Mouse (Mus musculus): ENCODE data around the gene Elp5.
"Not testable (repeated sequence)": the region's sequence is repeated elsewhere in the genome, so short reads cannot be mapped to it uniquely, and the experiment has no call there.

Gene Elp5

GRCm38 (mm10) chr11:69956218-69956617 lies 26.1 kb downstream of the Elp5 start:
- no peak for DNase-seq (ENCODE audit: low spot score in 2 of 2)

GRCm38 (mm10) chr11:69955618-69956017 lies 26.7 kb downstream of the Elp5 start:
- DNase-seq (ENCODE audit: low spot score in 2 of 2): not testable (repeated sequence)

- no peak for DNase-seq (ENCODE audit: low spot score in 2 of 2)
Observed at GRCm38 (mm10) chr11:69953267-69953915, 28.9 kb downstream of the Elp5 start.

- DNase-seq (ENCODE audit: low spot score in 2 of 2): no peak
Observed at GRCm38 (mm10) chr11:69952274-69952673, 30.0 kb downstream of the Elp5 start.

GRCm38 (mm10) chr11:69950807-69951459 lies 31.4 kb downstream of the Elp5 start:
- no peak for DNase-seq (ENCODE audit: low spot score in 2 of 2)

GRCm38 (mm10) chr11:69948763-69949150 lies 33.6 kb downstream of the Elp5 start:
- DNase-seq (ENCODE audit: low spot score in 2 of 2): peak; percentile 77 to 86

- peak; percentile 88 to 93 for DNase-seq (ENCODE audit: low spot score in 2 of 2)
Observed at GRCm38 (mm10) chr11:69948066-69948762, 34.1 kb downstream of the Elp5 start, which contains the start of gene Slc2a4. Slc2a4 (minus strand) TSS chr11:69948188.

GRCm38 (mm10) chr11:69947337-69948065 lies 34.8 kb downstream of the Elp5 start:
- no peak for DNase-seq (ENCODE audit: low spot score in 2 of 2)

- peak in 1 of 2 experiments; percentile 49 for DNase-seq (ENCODE audit: low spot score in 2 of 2)
Observed at GRCm38 (mm10) chr11:69945997-69946891, 36.1 kb downstream of the Elp5 start.

GRCm38 (mm10) chr11:69945216-69945615 lies 37.1 kb downstream of the Elp5 start:
- no peak for DNase-seq (ENCODE audit: low spot score in 2 of 2)

GRCm38 (mm10) chr11:69940962-69941361 lies 41.4 kb downstream of the Elp5 start:
- DNase-seq (ENCODE audit: low spot score in 2 of 2): no peak

GRCm38 (mm10) chr11:69939731-69940130 lies 42.6 kb downstream of the Elp5 start:
- no peak for DNase-seq (ENCODE audit: low spot score in 2 of 2)

- no peak for DNase-seq (ENCODE audit: low spot score in 2 of 2)
Observed at GRCm38 (mm10) chr11:69939181-69939580, 43.1 kb downstream of the Elp5 start.

- DNase-seq (ENCODE audit: low spot score in 2 of 2): no peak
Observed at GRCm38 (mm10) chr11:69938401-69938979, 43.8 kb downstream of the Elp5 start.

GRCm38 (mm10) chr11:69937834-69938233 lies 44.5 kb downstream of the Elp5 start:
- no peak for DNase-seq (ENCODE audit: low spot score in 2 of 2)

GRCm38 (mm10) chr11:69937385-69937784 lies 44.9 kb downstream of the Elp5 start:
- DNase-seq (ENCODE audit: low spot score in 2 of 2): no peak

- DNase-seq (ENCODE audit: low spot score in 2 of 2): no peak
Observed at GRCm38 (mm10) chr11:69936714-69937347, 45.5 kb downstream of the Elp5 start.

- no peak for DNase-seq (ENCODE audit: low spot score in 2 of 2)
Observed at GRCm38 (mm10) chr11:69936156-69936555, 46.2 kb downstream of the Elp5 start.

GRCm38 (mm10) chr11:69935137-69935879 lies 47.0 kb downstream of the Elp5 start, which contains the start of gene Ybx2:
Ybx2 (plus strand) TSS chr11:69935796.
- peak; percentile 82 to 87 for DNase-seq (ENCODE audit: low spot score in 2 of 2)

Measured in spleen, postnatal 36 days (tissue).